Mouse (Mus musculus) forebrain, embryonic 14.5 days (tissue): ENCODE data around the gene Nhsl2. TPM values are rescaled to one million over a fixed set of nuclear protein-coding genes. Genes with fewer than 3 reads are reported as not detected.

ENCODE experiments used
- ATAC-seq: fragments of 200-750 bp; cut with Nextera tagmentation; 2 replicates; pipeline ENCODE4 v1.8.0; 2017; ENCODE audit warnings: mild to moderate bottlenecking, moderate library complexity
- DNase-seq: peaks from one replicate; pipeline ENCODE4 v3.0.0-alpha.2; 2015; ENCODE audit warnings: low spot score
- H3K27ac ChIP-seq: fragments of 300-500 bp; sonication (generic); 2 replicates; pipeline ENCODE4 v1.5.1; 2014; ENCODE audit warnings: low read depth, mild to moderate bottlenecking, control low read depth, low read length, moderate library complexity
- H3K27me3 ChIP-seq: fragments of 300-500 bp; sonication (generic); replicated peaks from 2 replicates; pipeline ENCODE4 v1.6.1; 2014; ENCODE audit warnings: low read length, control low read depth, mixed read lengths; ENCODE audit not compliant: control insufficient read depth, insufficient read depth
- H3K36me3 ChIP-seq: fragments of 300-500 bp; sonication (generic); 2 replicates; pipeline ENCODE4 v1.6.1; 2014; ENCODE audit warnings: low read length, control low read depth; ENCODE audit not compliant: control insufficient read depth, insufficient read depth
- H3K4me1 ChIP-seq: fragments of 300-500 bp; sonication (generic); 2 replicates; pipeline ENCODE4 v1.6.1; 2014; ENCODE audit warnings: antibody characterized with exemption, low read length, control low read depth; ENCODE audit not compliant: control insufficient read depth, insufficient read depth
- H3K4me2 ChIP-seq: fragments of 300-500 bp; sonication (generic); 2 replicates; pipeline ENCODE4 v1.6.1; 2014; ENCODE audit warnings: mild to moderate bottlenecking, control low read depth, low read length
- H3K4me3 ChIP-seq: fragments of 300-500 bp; sonication (generic); 2 replicates; pipeline ENCODE4 v1.5.1; 2014; ENCODE audit warnings: low read depth, low read length, control low read depth
- H3K9ac ChIP-seq: fragments of 300-500 bp; sonication (generic); 2 replicates; pipeline ENCODE4 v1.6.1; 2014; ENCODE audit warnings: mild to moderate bottlenecking, low read length, control low read depth, moderate library complexity
- H3K9me3 ChIP-seq: fragments of 300-500 bp; sonication (generic); replicated peaks from 2 replicates; pipeline ENCODE4 v1.6.1; 2016; ENCODE audit warnings: low read length, control low read depth, mixed read lengths; ENCODE audit not compliant: control insufficient read depth
- WGBS: fragments of 180-500 bp; shearing (Covaris S2); extraction: QIAGEN DNeasy Blood & Tissue Kit; methylation state at CpG from one replicate; pipeline ENCODE4 v1.1.7; 2014; 5-methylcytosine and 5-hydroxymethylcytosine counted together
- polyA plus RNA-seq: library from polyadenylated mRNA; unstranded; fragments of >200 nt; fragmentation: Nextera tagmentation; extraction: Ambion mirVana; gene quantifications from 2 replicates; pipeline ENCODE4 v1.2.1, GENCODE M21; 2014

Nhsl2 gene
- polyA plus RNA-seq, 1 experiment from 2014 or later: 3.5 TPM

- no peak overlapping the region for H3K27ac ChIP-seq
- ATAC-seq (no peak), DNase-seq (no peak)
- no peaks in the 10 kb centered on the region for H3K9me3 ChIP-seq
- H3K27me3 ChIP-seq: no peaks in the 10 kb centered on the region
- no peaks in the 10 kb centered on the region for H3K4me1 ChIP-seq
- H3K36me3 ChIP-seq: no peaks in the 10 kb centered on the region
- no peak overlapping the region for H3K4me3 ChIP-seq
- 68% methylated on average over 4 of the region's 4 CpGs for WGBS
- no peak overlapping the region for H3K4me2 ChIP-seq
- no peak overlapping the region for H3K9ac ChIP-seq
These were observed 14.6 kb downstream of the Nhsl2 start for GRCm38 (mm10) chrX:101863666-101864378.

DNA sequence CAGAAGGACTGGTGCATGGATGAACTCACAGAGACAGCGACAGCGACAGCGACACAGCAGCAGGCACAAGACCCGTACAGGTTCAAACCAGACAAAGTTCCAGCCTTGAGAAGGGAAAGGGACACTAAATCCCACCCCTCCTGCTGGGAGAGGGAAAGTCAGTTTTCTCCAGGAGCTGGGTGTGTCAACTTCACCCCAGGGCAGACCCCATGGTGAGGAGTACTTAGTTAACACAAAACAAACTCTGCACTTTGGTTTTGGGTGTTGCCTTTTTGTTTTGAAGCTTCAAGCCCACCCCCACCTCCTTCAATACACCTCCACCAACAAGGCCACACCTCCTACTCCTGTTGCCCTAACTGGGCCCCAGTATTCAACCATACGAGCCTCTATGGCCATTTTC, 15.6 kb downstream of the Nhsl2 start:
- Histone ChIP-seq H3K4me2 (no peak overlapping the region), H3K27ac (no peak overlapping the region), H3K4me3 (no peak overlapping the region), H3K9me3 (no peaks in the 10 kb centered on the region), H3K9ac (no peak overlapping the region), H3K36me3 (no peaks in the 10 kb centered on the region), H3K4me1 (no peaks in the 10 kb centered on the region), H3K27me3 (no peaks in the 10 kb centered on the region)
- no peak for ATAC-seq
- 58% methylated on average over 5 of the region's 5 CpGs for WGBS
- DNase-seq: no peak

DNA sequence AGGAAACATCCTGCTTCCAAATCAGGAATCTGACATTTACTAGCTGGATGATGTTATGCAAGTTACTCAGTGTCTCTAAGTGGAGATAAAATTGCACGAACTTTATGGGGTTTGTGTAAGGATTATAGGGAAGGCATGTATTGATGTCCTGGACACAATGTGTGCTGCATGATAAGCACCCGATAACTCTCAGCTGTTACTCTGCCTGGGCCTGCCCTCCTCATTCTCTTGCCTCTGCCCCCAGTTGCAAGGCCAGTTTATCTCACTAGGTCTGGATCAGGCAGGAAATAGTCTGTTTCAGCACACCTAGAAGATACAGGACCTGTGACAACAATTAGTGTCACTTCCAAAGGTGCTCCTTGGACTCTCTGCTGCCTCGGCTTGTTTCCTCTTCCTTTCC, 25.0 kb downstream of the Nhsl2 start:
- Histone ChIP-seq H3K9me3 (no peaks in the 10 kb centered on the region), H3K4me3 (no peak overlapping the region), H3K9ac (no peak overlapping the region), H3K36me3 (no peaks in the 10 kb centered on the region), H3K4me1 (no peaks in the 10 kb centered on the region), H3K27ac (no peak overlapping the region), H3K4me2 (no peak overlapping the region), H3K27me3 (0 out of 2 replicates have a peak, but pooled peaks cover 3% of the 10 kb centered on the region)
- ATAC-seq: no peak
- no peak for DNase-seq
- WGBS: 78% methylated on average over 3 of the region's 3 CpGs

GRCm38 (mm10) chrX:101874901-101875300, 25.7 kb downstream of the Nhsl2 start:
- Histone ChIP-seq H3K9ac (no peak overlapping the region), H3K9me3 (no peaks in the 10 kb centered on the region), H3K4me3 (no peak overlapping the region), H3K4me1 (no peaks in the 10 kb centered on the region), H3K4me2 (no peak overlapping the region), H3K27me3 (0 out of 2 replicates have a peak, but pooled peaks cover 3% of the 10 kb centered on the region), H3K27ac (no peak overlapping the region), H3K36me3 (no peaks in the 10 kb centered on the region)
- 74% methylated on average over 2 of the region's 2 CpGs for WGBS
- DNase-seq (no peak), ATAC-seq (no peak)

DNA sequence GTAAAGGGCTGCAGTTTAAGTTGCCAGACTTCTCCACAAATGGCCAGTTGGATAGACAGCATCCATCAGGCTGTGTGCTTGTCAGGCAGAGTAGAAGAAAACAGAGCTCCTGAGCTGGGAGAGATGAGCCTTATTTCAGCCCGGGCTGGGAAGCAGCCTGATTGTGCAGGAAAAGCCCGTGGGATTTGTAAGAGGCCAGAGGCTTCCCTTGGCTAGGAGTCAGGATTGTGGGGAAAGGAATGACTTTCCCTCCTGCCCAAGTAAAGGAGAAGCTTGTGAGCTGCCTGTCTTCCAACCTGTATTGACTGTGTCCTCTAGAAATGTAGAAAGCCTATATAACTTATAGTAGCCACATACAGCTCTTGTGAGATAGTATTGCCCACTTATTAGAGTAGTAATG, 27.0 kb downstream of the Nhsl2 start:
- Histone ChIP-seq H3K9ac (no peak overlapping the region), H3K27me3 (0 out of 2 replicates have a peak, but pooled peaks cover 3% of the 10 kb centered on the region), H3K4me3 (no peak overlapping the region), H3K4me2 (no peak overlapping the region), H3K4me1 (no peaks in the 10 kb centered on the region), H3K27ac (no peak overlapping the region), H3K9me3 (no peaks in the 10 kb centered on the region), H3K36me3 (no peaks in the 10 kb centered on the region)
- 71% methylated on average over 2 of the region's 2 CpGs for whole genome bisulfite sequencing
- ATAC-seq (no peak), DNase-seq (no peak)

DNA sequence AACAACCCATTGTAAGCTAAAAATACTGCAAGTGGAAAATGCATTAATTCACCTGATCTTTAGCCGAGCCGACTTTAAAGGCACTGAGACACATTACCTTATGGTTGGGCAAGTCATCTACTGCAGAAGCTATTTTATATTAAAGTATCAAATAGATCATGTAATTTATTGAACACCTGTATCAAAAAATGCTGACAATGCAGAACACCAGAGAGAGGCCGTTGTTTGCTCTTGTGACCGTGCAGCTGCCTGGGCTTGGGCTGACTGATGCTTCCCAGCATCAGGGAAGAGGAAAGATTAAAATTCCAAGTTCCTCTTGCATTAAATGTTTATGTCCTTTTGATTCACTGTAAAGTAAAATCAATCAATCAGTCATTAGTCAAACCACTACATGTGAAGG, 28.7 kb downstream of the Nhsl2 start:
- no peaks in the 10 kb centered on the region for H3K9me3 ChIP-seq
- WGBS: 88% methylated on average over 4 of the region's 4 CpGs

DNA sequence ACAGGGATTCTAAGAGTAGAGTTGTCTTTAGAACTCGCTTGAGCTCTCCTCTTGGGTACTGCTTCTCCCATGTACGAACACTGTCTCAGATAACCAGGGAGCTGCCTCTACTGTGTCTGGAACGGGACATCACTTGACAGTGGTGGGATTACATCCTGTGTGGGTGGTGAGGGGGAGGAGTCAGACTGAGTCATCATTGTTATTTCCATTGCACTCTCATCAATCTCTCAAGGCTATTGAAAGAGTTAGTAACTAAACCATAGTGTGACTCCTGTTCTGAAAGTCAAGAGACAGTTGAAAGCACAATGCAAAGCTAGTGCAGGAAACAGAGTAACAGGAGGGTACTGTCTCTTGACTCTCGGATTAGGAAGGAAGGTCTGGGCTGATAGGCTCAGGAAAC, 29.4 kb downstream of the Nhsl2 start:
- no peak for DNase-seq
- no peak overlapping the region for H3K4me3 ChIP-seq
- no peak overlapping the region for H3K9ac ChIP-seq
- H3K9me3 ChIP-seq: no peaks in the 10 kb centered on the region
- no peak overlapping the region for H3K27ac ChIP-seq
- 79% methylated on average over 4 of the region's 4 CpGs for WGBS
- 0 out of 2 replicates have a peak, but pooled peaks cover 3% of the 10 kb centered on the region for H3K27me3 ChIP-seq
- H3K36me3 ChIP-seq: no peaks in the 10 kb centered on the region
- H3K4me1 ChIP-seq: no peaks in the 10 kb centered on the region
- no peak overlapping the region for H3K4me2 ChIP-seq
- no peak for ATAC-seq

More for the DNA sequence above, 28.7 kb downstream of the Nhsl2 start:
- H3K4me3 ChIP-seq: no peak overlapping the region
- no peaks in the 10 kb centered on the region for H3K4me1 ChIP-seq
- no peak overlapping the region for H3K9ac ChIP-seq
- H3K27me3 ChIP-seq: 0 out of 2 replicates have a peak, but pooled peaks cover 3% of the 10 kb centered on the region
- H3K4me2 ChIP-seq: no peak overlapping the region
- no peak overlapping the region for H3K27ac ChIP-seq
- no peaks in the 10 kb centered on the region for H3K36me3 ChIP-seq
- DNase-seq: no peak
- ATAC-seq: no peak

GRCm38 (mm10) chrX:101882141-101882751, 33.1 kb downstream of the Nhsl2 start:
- H3K4me3 ChIP-seq: no peak overlapping the region
- DNase-seq (no peak), ATAC-seq (no peak)
- H3K4me2 ChIP-seq: no peak overlapping the region
- no peaks in the 10 kb centered on the region for H3K4me1 ChIP-seq
- no peak overlapping the region for H3K27ac ChIP-seq
- H3K9me3 ChIP-seq: no peaks in the 10 kb centered on the region
- H3K36me3 ChIP-seq: no peaks in the 10 kb centered on the region
- 66% methylated on average over 3 of the region's 3 CpGs for WGBS
- no peaks in the 10 kb centered on the region for H3K27me3 ChIP-seq
- no peak overlapping the region for H3K9ac ChIP-seq

DNA sequence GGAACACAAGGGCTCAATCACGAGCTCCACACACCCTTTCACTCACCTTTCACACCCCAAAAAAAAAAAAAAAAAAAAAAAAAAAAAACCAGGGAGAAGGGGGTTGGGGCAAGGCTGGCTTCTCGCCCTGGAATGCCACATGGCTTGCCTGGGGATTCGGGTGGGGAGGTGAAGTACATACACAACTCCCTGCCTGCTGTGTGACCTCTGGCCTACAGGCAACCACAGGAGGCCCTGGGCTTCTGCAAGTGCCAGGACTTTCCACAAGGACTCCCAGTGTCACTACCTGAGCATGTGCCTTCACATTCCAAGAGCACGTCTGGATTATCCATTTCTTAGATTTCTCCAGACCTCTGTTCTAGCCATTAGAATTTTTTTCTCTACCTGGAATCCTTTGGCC, 40.2 kb downstream of the Nhsl2 start:
- WGBS: 51% methylated on average over 4 of the region's 4 CpGs
- Histone ChIP-seq H3K27ac (no peak overlapping the region), H3K4me3 (no peak overlapping the region), H3K27me3 (no peaks in the 10 kb centered on the region), H3K36me3 (no peaks in the 10 kb centered on the region), H3K9ac (no peak overlapping the region), H3K4me1 (no peaks in the 10 kb centered on the region), H3K4me2 (no peak overlapping the region), H3K9me3 (no peaks in the 10 kb centered on the region)
- DNase-seq: no peak
- ATAC-seq: no peak
